Mouse (Mus musculus): Measurements from ENCODE around the gene Gm15517.

- TF ChIP-seq CTCF (conservative IDR thresholded peaks at IDR 0.05; ENCODE audit: low read length), result no peak
- TF ChIP-seq NANOG (IDR thresholded peaks at IDR 0.05; ENCODE audit: borderline replicate concordance, low read length), result no peak
- no peak for TF ChIP-seq POU5F1 (IDR thresholded peaks at IDR 0.05; ENCODE audit: borderline replicate concordance, low read length)
Observed at GRCm38 (mm10) chr7:44272546-44272945, 11.3 kb downstream of the Gm15517 start.
